Mouse (Mus musculus): ENCODE results near the gene Cachd1.

GRCm38 (mm10) chr4:100768606-100769005 is 7.9 kb upstream of the Cachd1 start:
- no peak for TF ChIP-seq CTCF (IDR thresholded peaks at IDR 0.05; ENCODE audit: borderline replicate concordance, insufficient read depth, low read length)
- no peak for TF ChIP-seq POLR2A (IDR thresholded peaks at IDR 0.05; ENCODE audit: low read depth, low read length)

All from embryonic fibroblast, embryonic 13.5 days (primary cell).